Mouse (Mus musculus) MEL (cell line): ENCODE results near the gene 6030408B16Rik. TPM values are rescaled to one million over a fixed set of nuclear protein-coding genes. Genes with fewer than 3 reads are reported as not detected.

Experiments
- DNase-seq: peaks from one replicate; pipeline ENCODE4 v3.0.0; 2011; ENCODE audit warnings: low read depth, low spot score
- H3K27ac ChIP-seq: 2 replicates; pipeline ENCODE4 v1.5.1; 2012; ENCODE audit warnings: low read depth, mild to moderate bottlenecking, control low read depth, low read length, moderate library complexity; ENCODE audit not compliant: control insufficient read depth
- H3K27me3 ChIP-seq, 2 experiments: fragments of 150-350 bp in 1 of 2; sonication (generic) in 1 of 2; 2 replicates each; pipeline ENCODE4 v1.6.1; 2012; ENCODE audit warnings: low read length in 2 of 2, mild to moderate bottlenecking in 2 of 2, improper control_type of control experiment in 1 of 2, moderate library complexity in 1 of 2; ENCODE audit not compliant: insufficient read depth in 2 of 2, control insufficient read depth in 1 of 2
- H3K36me3 ChIP-seq, 2 experiments: 2 replicates each; pipeline ENCODE4 v1.6.1; 2012 to 2014; ENCODE audit warnings: low read length in 2 of 2, improper control_type of control experiment in 1 of 2, inconsistent platforms in 1 of 2, mild to moderate bottlenecking in 1 of 2; ENCODE audit not compliant: insufficient read depth in 2 of 2, control insufficient read depth in 1 of 2
- H3K4me1 ChIP-seq, 2 experiments: fragments of 150-350 bp in 1 of 2; sonication (generic) in 1 of 2; 2 replicates each; pipeline ENCODE4 v1.6.1; 2012; ENCODE audit warnings: low read length in 2 of 2, improper control_type of control experiment in 1 of 2, mild to moderate bottlenecking in 1 of 2; ENCODE audit not compliant: insufficient read depth in 2 of 2, control insufficient read depth in 1 of 2
- H3K4me3 ChIP-seq, 2 experiments: fragments of 150-350 bp in 1 of 2; sonication (generic) in 1 of 2; 2 replicates each; pipeline ENCODE4 v1.5.1; 2012; ENCODE audit warnings: low read depth in 2 of 2, low read length in 2 of 2, mild to moderate bottlenecking in 2 of 2, moderate library complexity in 2 of 2, control low read depth in 1 of 2, improper control_type of control experiment in 1 of 2; ENCODE audit not compliant: control insufficient read depth in 1 of 2, insufficient read depth in 1 of 2
- H3K79me2 ChIP-seq: 2 replicates; pipeline ENCODE4 v1.6.1; 2012; ENCODE audit warnings: mild to moderate bottlenecking, low read length, moderate library complexity; ENCODE audit not compliant: control insufficient read depth, poor library complexity, insufficient read depth
- H3K9ac ChIP-seq: 2 replicates; pipeline ENCODE4 v1.6.1; 2012; ENCODE audit warnings: low read depth, mild to moderate bottlenecking, control low read depth, low read length, moderate library complexity; ENCODE audit not compliant: control insufficient read depth, poor library complexity, severe bottlenecking
- H3K9me3 ChIP-seq: fragments of 150-350 bp; sonication (generic); replicated peaks from 2 replicates; pipeline ENCODE4 v1.6.1; 2012; ENCODE audit warnings: mild to moderate bottlenecking, low read length, improper control_type of control experiment, moderate library complexity; ENCODE audit not compliant: insufficient read depth
- BHLHE40 ChIP-seq: IDR thresholded peaks from 2 replicates; pipeline ENCODE4 v1.6.1; 2012; ENCODE audit warnings: low read depth, mild to moderate bottlenecking, inconsistent platforms, low read length, improper control_type of control experiment, borderline replicate concordance
- E2F4 ChIP-seq: IDR thresholded peaks from 2 replicates; pipeline ENCODE4 v1.6.1; 2011; ENCODE audit warnings: low read depth, low read length, improper control_type of control experiment, borderline replicate concordance
- EP300 ChIP-seq, 2 experiments: IDR thresholded peaks; 2 replicates each; pipeline ENCODE4 v1.6.1; 2011; ENCODE audit warnings: improper control_type of control experiment in 2 of 2, low read length in 2 of 2, low read depth in 1 of 2, mild to moderate bottlenecking in 1 of 2
- ETS1 ChIP-seq: IDR thresholded peaks from 2 replicates; pipeline ENCODE4 v1.6.1; 2012; ENCODE audit warnings: low read depth, mild to moderate bottlenecking, inconsistent platforms, low read length, improper control_type of control experiment, moderate library complexity
- GABPA ChIP-seq: IDR thresholded peaks from 2 replicates; pipeline ENCODE4 v1.6.1; 2012; ENCODE audit warnings: low read depth, mild to moderate bottlenecking, inconsistent platforms, low read length, improper control_type of control experiment, moderate library complexity
- GATA1 ChIP-seq: IDR thresholded peaks from 2 replicates; pipeline ENCODE4 v1.6.1; 2011; ENCODE audit warnings: low read depth, low read length, improper control_type of control experiment
- JUND ChIP-seq: IDR thresholded peaks from 2 replicates; pipeline ENCODE4 v1.6.1; 2011; ENCODE audit warnings: low read depth, mild to moderate bottlenecking, improper control_type of control experiment, low read length
- MAFK ChIP-seq: IDR thresholded peaks from 2 replicates; pipeline ENCODE4 v1.6.1; 2011; ENCODE audit warnings: low read depth, mild to moderate bottlenecking, low read length, improper control_type of control experiment, borderline replicate concordance
- MEF2A ChIP-seq: IDR thresholded peaks from 2 replicates; pipeline ENCODE4 v1.6.1; 2014; ENCODE audit warnings: low read depth, mild to moderate bottlenecking, inconsistent platforms, low read length, improper control_type of control experiment; ENCODE audit not compliant: poor library complexity, insufficient replicate concordance, severe bottlenecking; ENCODE audit errors: extremely low read depth
- MYC ChIP-seq: IDR thresholded peaks from 2 replicates; pipeline ENCODE4 v1.6.1; 2011; ENCODE audit warnings: low read depth, mild to moderate bottlenecking, low read length, improper control_type of control experiment, moderate library complexity
- NELFE ChIP-seq: IDR thresholded peaks from 2 replicates; pipeline ENCODE4 v1.6.1; 2011; ENCODE audit warnings: low read depth, low read length, improper control_type of control experiment
- NRF1 ChIP-seq: IDR thresholded peaks from 2 replicates; pipeline ENCODE4 v1.6.1; 2014; ENCODE audit warnings: low read depth, mild to moderate bottlenecking, inconsistent platforms, low read length, improper control_type of control experiment, moderate library complexity; ENCODE audit not compliant: poor library complexity, insufficient read depth, severe bottlenecking
- POLR2AphosphoS2 ChIP-seq: IDR thresholded peaks from 2 replicates; pipeline ENCODE4 v1.6.1; 2011; ENCODE audit warnings: low read length, improper control_type of control experiment
- RCOR1 ChIP-seq: IDR thresholded peaks from 2 replicates; pipeline ENCODE4 v1.6.1; 2012; ENCODE audit warnings: low read depth, mild to moderate bottlenecking, inconsistent platforms, low read length, improper control_type of control experiment
- SIN3A ChIP-seq: IDR thresholded peaks from 2 replicates; pipeline ENCODE4 v1.6.1; 2012; ENCODE audit warnings: low read length, improper control_type of control experiment, inconsistent platforms
- SMC3 ChIP-seq: IDR thresholded peaks from 2 replicates; pipeline ENCODE4 v1.6.1; 2011; ENCODE audit warnings: low read depth, low read length, improper control_type of control experiment
- TAL1 ChIP-seq: IDR thresholded peaks from 2 replicates; pipeline ENCODE4 v1.6.1; 2012; ENCODE audit warnings: mild to moderate bottlenecking, inconsistent platforms, low read length, moderate library complexity, mixed read lengths
- TBP ChIP-seq: IDR thresholded peaks from 2 replicates; pipeline ENCODE4 v1.8.0; 2011; ENCODE audit warnings: low read depth, low read length, improper control_type of control experiment
- TCF12 ChIP-seq: IDR thresholded peaks from 2 replicates; pipeline ENCODE4 v1.6.1; 2014; ENCODE audit warnings: low read depth, mild to moderate bottlenecking, inconsistent platforms, low read length, improper control_type of control experiment, moderate library complexity
- USF1 ChIP-seq: IDR thresholded peaks from 2 replicates; pipeline ENCODE4 v1.6.1; 2014; ENCODE audit warnings: low read depth, mild to moderate bottlenecking, inconsistent platforms, low read length, improper control_type of control experiment, moderate library complexity
- USF2 ChIP-seq, 2 experiments: IDR thresholded peaks; 2 replicates each; pipeline ENCODE4 v1.6.1; 2011 to 2012; ENCODE audit warnings: improper control_type of control experiment in 2 of 2, low read length in 2 of 2, borderline replicate concordance in 1 of 2, inconsistent platforms in 1 of 2, low read depth in 1 of 2, mild to moderate bottlenecking in 1 of 2; ENCODE audit not compliant: insufficient read depth in 1 of 2
- ZKSCAN1 ChIP-seq: IDR thresholded peaks from 2 replicates; pipeline ENCODE4 v1.6.1; 2012; ENCODE audit warnings: low read depth, mild to moderate bottlenecking, inconsistent platforms, low read length, improper control_type of control experiment, moderate library complexity
- ZMIZ1 ChIP-seq: IDR thresholded peaks from 2 replicates; pipeline ENCODE4 v1.6.1; 2012; ENCODE audit warnings: low read depth, mild to moderate bottlenecking, inconsistent platforms, low read length, improper control_type of control experiment, moderate library complexity
- polyA plus RNA-seq, 2 experiments: library from polyadenylated mRNA; stranded (reverse) in 1 of 2; unstranded in 1 of 2; fragments of >175 nt in 1 of 2; fragments of >200 nt in 1 of 2; gene quantifications; 2 replicates each; pipeline versions ENCODE4 v1.2.1 to v1.2.4; 2012; ENCODE audit warnings: low replicate concordance in 2 of 2, low read depth in 1 of 2; ENCODE audit not compliant: insufficient read length in 2 of 2, insufficient read depth in 1 of 2, missing spikeins in 1 of 2
- total RNA-seq: library from RNA; depleted of rRNA; stranded (reverse); fragments of 300-350 nt; gene quantifications from 2 replicates; pipeline ENCODE4 v1.2.3, GENCODE M21; 2012

Gene 6030408B16Rik
- total and polyA plus RNA-seq, 3 experiments: 0.12 to 0.18 TPM; not detected in 1

DNA sequence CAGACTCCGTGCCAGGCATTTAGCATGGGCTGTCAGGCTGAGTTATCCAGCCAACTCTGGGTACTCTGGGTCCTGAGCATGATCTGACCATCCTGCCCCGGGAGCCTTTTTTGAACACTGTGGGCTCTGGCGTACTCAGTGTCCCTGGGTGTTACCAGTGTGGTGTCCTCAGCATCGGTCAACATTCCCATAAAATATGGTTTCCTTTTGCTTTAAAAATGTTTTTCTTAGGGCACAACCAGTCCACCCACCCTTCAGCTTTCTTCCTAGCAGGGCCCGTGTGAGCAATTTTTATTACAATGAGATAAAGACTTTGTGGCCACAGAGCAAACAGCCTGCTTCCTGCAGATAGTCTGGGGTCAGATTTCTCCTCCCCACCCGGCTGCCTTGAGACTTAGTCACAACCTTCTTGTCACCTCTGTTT lies 27.6 kb downstream of the 6030408B16Rik start (continued):
- peak; percentile 75; the same call in 1 of the 2 replicates for TF ChIP-seq JUND
- peak; percentile 77; the same call in 1 of the 2 replicates for TF ChIP-seq MEF2A
- TF ChIP-seq SMC3: peak; percentile 21; the same call in 1 of the 2 replicates
- no peak for TF ChIP-seq E2F4
- TF ChIP-seq USF2 (IDR thresholded peaks at IDR 0.05; ENCODE audit: borderline replicate concordance in 1 of 2, insufficient read depth in 1 of 2, low read depth in 1 of 2, low read length in 2 of 2): no peak
- TF ChIP-seq RCOR1: peak; percentile 100
- TF ChIP-seq MYC: peak; percentile 77
- TF ChIP-seq GABPA: no peak
- TF ChIP-seq EP300 (IDR thresholded peaks at IDR 0.05; ENCODE audit: low read depth in 1 of 2, low read length in 2 of 2): peak; percentile 99
- no peak for TF ChIP-seq NRF1
- no peak for TF ChIP-seq NELFE
- peak; percentile 71 for TF ChIP-seq ZMIZ1
- TF ChIP-seq BHLHE40: peak; percentile 99
- TF ChIP-seq TBP: no peak; the same call in 1 of the 2 replicates
- TF ChIP-seq GATA1: peak; percentile 99
- peak; percentile 97 for TF ChIP-seq ETS1
- TF ChIP-seq ZKSCAN1: no peak
- TF ChIP-seq MAFK: peak; percentile 95
- peak; percentile 99 for TF ChIP-seq TAL1
- peak; percentile 96 for TF ChIP-seq SIN3A
- no peak for TF ChIP-seq USF1
- TF ChIP-seq TCF12: peak; percentile 99
- TF ChIP-seq, all 39 proteins: peak for 24

DNA sequence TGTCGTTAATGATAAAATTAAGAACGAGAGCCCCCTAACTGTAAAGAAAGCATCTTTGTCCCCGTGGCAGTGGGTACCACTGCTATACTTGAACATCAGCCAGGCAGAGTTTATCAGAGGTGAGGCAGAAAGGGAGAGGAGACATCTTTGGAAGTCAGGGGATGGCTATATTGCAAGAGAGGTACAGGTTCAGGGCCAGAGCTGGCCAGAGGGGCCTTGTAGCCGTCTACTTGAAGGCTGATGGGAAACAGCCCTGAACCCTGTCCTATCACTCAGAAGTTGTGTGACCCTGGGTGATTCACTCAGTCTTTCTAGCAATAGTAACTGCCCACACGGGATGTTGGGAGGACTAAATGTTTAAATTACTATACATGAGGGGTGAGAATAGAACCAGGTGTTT lies 28.1 kb downstream of the 6030408B16Rik start:
- TF ChIP-seq POLR2AphosphoS2: no peak
- Histone ChIP-seq H3K27me3 (no peaks in the 10 kb centered on the region), H3K4me1 (peaks cover 28 to 55% of the 10 kb centered on the region in 2 experiments), H3K4me3 (no peak overlapping the region), H3K9me3 (no peaks in the 10 kb centered on the region), H3K36me3 (peaks cover 0 to 40% of the 10 kb centered on the region in 2 experiments; a peak in 2 of 4 replicates), H3K79me2 (no peaks in the 10 kb centered on the region), H3K27ac (no peak overlapping the region), H3K9ac (no peak overlapping the region)
- no peak for DNase-seq
